In the genomic region with DNA sequence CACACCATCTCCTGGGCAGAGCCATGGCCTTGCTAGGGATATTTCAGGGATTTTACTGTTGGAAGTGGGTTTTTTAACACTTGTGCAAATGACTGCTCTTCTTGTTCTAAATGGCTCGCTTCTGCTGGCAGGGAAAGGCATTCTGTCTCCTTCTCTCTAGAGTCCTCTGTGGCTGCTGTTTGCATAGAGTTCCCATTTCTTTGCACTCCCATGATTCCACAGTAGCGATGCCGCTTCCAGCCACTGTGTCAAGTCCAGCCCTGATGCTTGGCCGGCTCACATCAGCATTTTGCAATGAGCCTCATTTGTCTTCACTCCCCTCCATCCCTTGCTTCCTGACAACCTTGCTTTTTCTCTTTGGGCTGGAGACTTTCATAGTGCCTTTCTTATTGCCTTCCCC, we compare ENCODE assay signal across 20 mouse cellular contexts.
DNase-seq lines count a peak whose midpoint lies in the region; ATAC-seq and TF ChIP-seq lines count a peak whose summit lies in the region.
"Had no signal": no experiment of that assay in that cellular context is flagged by ENCODE, and none has a peak within 500 bp of the region (broad histone marks: within the 10 kb centered on the region; RNA-seq: fewer than 3 reads in every experiment).

No protein-coding gene starts in this region.

- DNase-seq in heart, adult 18-20 months, result peak; percentile 8 to 26
- peak; percentile 18 for DNase-seq in lung, postnatal 0 days (ENCODE audit: low spot score)
- no peak for DNase-seq in lung, adult 18-20 months
- no peak for DNase-seq in embryo, embryonic 10 days (ENCODE audit: low spot score)
- DNase-seq: adrenal gland, postnatal 14 days; cerebellum, adult 11 months; kidney, adult 9 months; kidney, postnatal 25 days; liver, postnatal 0 days; right cerebral cortex, postnatal 25 days; thymus, postnatal 36 days had no signal

- no peaks in the 10 kb centered on the region for H3K9me3 ChIP-seq in heart, embryonic 11.5 days (replicated peaks; ENCODE audit: control insufficient read depth, low read length)
- H3K9me3 ChIP-seq in lung, postnatal 0 days (ENCODE audit: low read length), result no peaks in the 10 kb centered on the region
- no peaks in the 10 kb centered on the region for H3K9me3 ChIP-seq in hindbrain, embryonic 16.5 days (ENCODE audit: control insufficient read depth, low read length)
- no peaks in the 10 kb centered on the region for H3K9me3 ChIP-seq in neural tube, embryonic 15.5 days (replicated peaks)
- H3K9me3 ChIP-seq: G1E; heart, embryonic 10.5 days; limb, embryonic 10.5 days had no signal

- no peaks in the 10 kb centered on the region for H3K36me3 ChIP-seq in heart, embryonic 11.5 days (ENCODE audit: control insufficient read depth, insufficient read depth, low read length)
- no peaks in the 10 kb centered on the region for H3K36me3 ChIP-seq in lung, postnatal 0 days (ENCODE audit: insufficient read depth, low read length)
- H3K36me3 ChIP-seq in hindbrain, embryonic 16.5 days (ENCODE audit: control insufficient read depth, insufficient read depth, low read length), result no peaks in the 10 kb centered on the region
- no peaks in the 10 kb centered on the region for H3K36me3 ChIP-seq in neural tube, embryonic 15.5 days
- H3K36me3 ChIP-seq: G1E; heart, embryonic 10.5 days; limb, embryonic 10.5 days had no signal

- no peak overlapping the region for H3K4me2 ChIP-seq in heart, embryonic 11.5 days
- no peak overlapping the region for H3K4me2 ChIP-seq in lung, postnatal 0 days (replicated peaks; ENCODE audit: low read depth, low read length)
- no peak overlapping the region for H3K4me2 ChIP-seq in hindbrain, embryonic 16.5 days (ENCODE audit: low read length)
- H3K4me2 ChIP-seq in neural tube, embryonic 15.5 days, result no peak overlapping the region

- no peaks in the 10 kb centered on the region for H3K27me3 ChIP-seq in heart, embryonic 11.5 days (ENCODE audit: control insufficient read depth, insufficient read depth, low read length)
- no peaks in the 10 kb centered on the region for H3K27me3 ChIP-seq in lung, postnatal 0 days (replicated peaks; ENCODE audit: insufficient read depth, low read length)
- H3K27me3 ChIP-seq in hindbrain, embryonic 16.5 days (replicated peaks; ENCODE audit: control insufficient read depth, insufficient read depth, low read length), result no peaks in the 10 kb centered on the region
- no peaks in the 10 kb centered on the region for H3K27me3 ChIP-seq in neural tube, embryonic 15.5 days (replicated peaks)

- no peak for TF ChIP-seq EP300 in lung, postnatal 0 days (IDR thresholded peaks at IDR 0.05)

- TF ChIP-seq CTCF in lung, postnatal 0 days (IDR thresholded peaks at IDR 0.05), result no peak

- no peak overlapping the region for H3K4me3 ChIP-seq in heart, embryonic 11.5 days (ENCODE audit: low read depth, low read length)
- no peak overlapping the region for H3K4me3 ChIP-seq in lung, postnatal 0 days (ENCODE audit: low read depth, low read length)
- H3K4me3 ChIP-seq in hindbrain, embryonic 16.5 days (ENCODE audit: low read length), result no peak overlapping the region
- H3K4me3 ChIP-seq in neural tube, embryonic 15.5 days (replicated peaks), result no peak overlapping the region
- H3K4me3 ChIP-seq: erythroblast, embryonic 14.5 days; heart, embryonic 10.5 days; limb, embryonic 10.5 days had no signal

- H3K9ac ChIP-seq in heart, embryonic 11.5 days (ENCODE audit: low read depth, low read length), result no peak overlapping the region
- H3K9ac ChIP-seq in lung, postnatal 0 days (replicated peaks; ENCODE audit: low read depth), result no peak overlapping the region
- no peak overlapping the region for H3K9ac ChIP-seq in hindbrain, embryonic 16.5 days (ENCODE audit: low read depth, low read length)
- no peak overlapping the region for H3K9ac ChIP-seq in neural tube, embryonic 15.5 days (replicated peaks)
- H3K9ac ChIP-seq: liver, postnatal 0 days had no signal

- WGBS in heart, embryonic 11.5 days (ENCODE audit: insufficient replicate concordance), result 89% methylated on average over 4 of the region's 4 CpGs
- WGBS in lung, postnatal 0 days, result 35% methylated on average over 4 of the region's 4 CpGs
- whole genome bisulfite sequencing in hindbrain, embryonic 16.5 days, result 55% methylated on average over 4 of the region's 4 CpGs
- 53% methylated on average over 4 of the region's 4 CpGs for WGBS in neural tube, embryonic 15.5 days

- H3K27ac ChIP-seq in heart, embryonic 11.5 days (ENCODE audit: low read depth, low read length), result no peak overlapping the region
- no peak overlapping the region for H3K27ac ChIP-seq in lung, postnatal 0 days (ENCODE audit: low read length)
- peak overlapping the region; percentile 51 for H3K27ac ChIP-seq in hindbrain, embryonic 16.5 days (ENCODE audit: low read depth, low read length)
- peak overlapping the region; percentile 30 for H3K27ac ChIP-seq in neural tube, embryonic 15.5 days (replicated peaks)
- H3K27ac ChIP-seq: heart, embryonic 10.5 days had no signal

- no peak for ATAC-seq in heart, embryonic 11.5 days (replicated peaks; ENCODE audit: insufficient number of reproducible peaks, low FRiP score, low TSS enrichment)
- ATAC-seq in lung, postnatal 0 days, result no peak
- peak; percentile 67; the same call in 1 of the 2 replicates for ATAC-seq in hindbrain, embryonic 16.5 days
- no peak for ATAC-seq in neural tube, embryonic 15.5 days (ENCODE audit: low FRiP score)
- ATAC-seq: activated CD4-positive, CD25-positive, alpha-beta regulatory T cell, adult 4 months; forebrain, embryonic 14.5 days; liver, postnatal 0 days had no signal

- H3K4me1 ChIP-seq in heart, embryonic 11.5 days (ENCODE audit: control insufficient read depth, insufficient read depth, low read length), result peaks cover 3% of the 10 kb centered on the region; the same call in 1 of the 2 replicates
- H3K4me1 ChIP-seq in lung, postnatal 0 days (ENCODE audit: insufficient read depth, low read depth, low read length), result no peaks in the 10 kb centered on the region
- H3K4me1 ChIP-seq in hindbrain, embryonic 16.5 days (ENCODE audit: control insufficient read depth, insufficient read depth, low read depth, low read length), result peaks cover 7% of the 10 kb centered on the region
- H3K4me1 ChIP-seq in neural tube, embryonic 15.5 days, result peaks cover 11% of the 10 kb centered on the region; the same call in 1 of the 2 replicates

Comparison
In these comparisons a context has a peak if more than half of its experiments do, and no peak if none do; other contexts are left out.
1. DNase-seq: peak in heart, adult 18-20 months (2 of 2) and lung, postnatal 0 days (single experiment); none in lung, adult 18-20 months (0 of 2) and embryo, embryonic 10 days (single experiment).
2. H3K27ac ChIP-seq: peak in hindbrain, embryonic 16.5 days (single experiment) and neural tube, embryonic 15.5 days (single experiment); none in heart, embryonic 11.5 days (single experiment) and lung, postnatal 0 days (single experiment).